Mouse (Mus musculus): ENCODE data around the gene Tia1. TPM values are rescaled to one million over a fixed set of nuclear protein-coding genes. Genes with fewer than 3 reads are reported as not detected.
A peak's percentile ranks its signal among the peaks of the same experiment; 100 is the strongest.
"Not testable (repeated sequence)": the region's sequence is repeated elsewhere in the genome, so short reads cannot be mapped to it uniquely, and the experiment has no call there.

Gene Tia1
- polyA plus RNA-seq, 1 experiment from 2014 or later: 292 TPM

GRCm38 (mm10) chr6:86380112-86380511 lies 23.9 kb upstream of the Tia1 start:
- not testable (repeated sequence) for H3K4me1 ChIP-seq (replicated peaks; ENCODE audit: control insufficient read depth, insufficient read depth, low read length); H3K9ac ChIP-seq (ENCODE audit: low read depth, low read length); H3K9me3 ChIP-seq (ENCODE audit: control insufficient read depth, low read length); ATAC-seq (ENCODE audit: low FRiP score); DNase-seq (ENCODE audit: low spot score); H3K4me2 ChIP-seq (replicated peaks; ENCODE audit: low read depth, low read length); H3K27me3 ChIP-seq (ENCODE audit: control insufficient read depth, insufficient read depth, low read length); H3K27ac ChIP-seq (ENCODE audit: low read depth, low read length); H3K36me3 ChIP-seq (ENCODE audit: control insufficient read depth, insufficient read depth, low read length); H3K4me3 ChIP-seq (ENCODE audit: low read depth, low read length)
- 74% methylated on average over 6 of the region's 8 CpGs for WGBS

GRCm38 (mm10) chr6:86382551-86382950 lies 21.5 kb upstream of the Tia1 start:
- H3K27ac ChIP-seq (ENCODE audit: low read depth, low read length): no peak overlapping the region
- H3K4me3 ChIP-seq (ENCODE audit: low read depth, low read length): no peak overlapping the region
- no peaks in the 10 kb centered on the region for H3K4me1 ChIP-seq (replicated peaks; ENCODE audit: control insufficient read depth, insufficient read depth, low read length)
- H3K9me3 ChIP-seq (ENCODE audit: control insufficient read depth, low read length): no peaks in the 10 kb centered on the region
- no peak overlapping the region for H3K9ac ChIP-seq (ENCODE audit: low read depth, low read length)
- no peak for DNase-seq (ENCODE audit: low spot score)
- no peaks in the 10 kb centered on the region for H3K27me3 ChIP-seq (ENCODE audit: control insufficient read depth, insufficient read depth, low read length)
- H3K4me2 ChIP-seq (replicated peaks; ENCODE audit: low read depth, low read length): no peak overlapping the region
- no peak for ATAC-seq (ENCODE audit: low FRiP score)
- H3K36me3 ChIP-seq (ENCODE audit: control insufficient read depth, insufficient read depth, low read length): peaks cover 6% of the 10 kb centered on the region; the same call in 1 of the 2 replicates

- no peak for DNase-seq (ENCODE audit: low spot score)
- no peak overlapping the region for H3K27ac ChIP-seq (ENCODE audit: low read depth, low read length)
- H3K4me3 ChIP-seq (ENCODE audit: low read depth, low read length): no peak overlapping the region
- no peak overlapping the region for H3K9ac ChIP-seq (ENCODE audit: low read depth, low read length)
- WGBS: 48% methylated on average over 16 of the region's 16 CpGs
- no peaks in the 10 kb centered on the region for H3K4me1 ChIP-seq (replicated peaks; ENCODE audit: control insufficient read depth, insufficient read depth, low read length)
- H3K27me3 ChIP-seq (ENCODE audit: control insufficient read depth, insufficient read depth, low read length): no peaks in the 10 kb centered on the region
- no peaks in the 10 kb centered on the region for H3K9me3 ChIP-seq (ENCODE audit: control insufficient read depth, low read length)
- no peak overlapping the region for H3K4me2 ChIP-seq (replicated peaks; ENCODE audit: low read depth, low read length)
- ATAC-seq (ENCODE audit: low FRiP score): no peak
- H3K36me3 ChIP-seq (ENCODE audit: control insufficient read depth, insufficient read depth, low read length): 0 out of 2 replicates have a peak, but pooled peaks cover 6% of the 10 kb centered on the region
Measured at GRCm38 (mm10) chr6:86383370-86383769, 20.6 kb upstream of the Tia1 start.

- Histone ChIP-seq H3K36me3 (ENCODE audit: control insufficient read depth, insufficient read depth, low read length) (0 out of 2 replicates have a peak, but pooled peaks cover 4% of the 10 kb centered on the region), H3K9ac (ENCODE audit: low read depth, low read length) (no peak overlapping the region), H3K9me3 (ENCODE audit: control insufficient read depth, low read length) (no peaks in the 10 kb centered on the region), H3K4me1 (replicated peaks; ENCODE audit: control insufficient read depth, insufficient read depth, low read length) (no peaks in the 10 kb centered on the region), H3K4me3 (ENCODE audit: low read depth, low read length) (no peak overlapping the region), H3K27ac (ENCODE audit: low read depth, low read length) (no peak overlapping the region), H3K4me2 (replicated peaks; ENCODE audit: low read depth, low read length) (no peak overlapping the region), H3K27me3 (ENCODE audit: control insufficient read depth, insufficient read depth, low read length) (no peaks in the 10 kb centered on the region)
- DNase-seq (ENCODE audit: low spot score) (no peak), ATAC-seq (ENCODE audit: low FRiP score) (no peak)
- 80% methylated on average over 4 of the region's 4 CpGs for WGBS
Measured at GRCm38 (mm10) chr6:86384692-86385091, 19.3 kb upstream of the Tia1 start.

- Histone ChIP-seq H3K36me3 (ENCODE audit: control insufficient read depth, insufficient read depth, low read length) (peaks cover 7% of the 10 kb centered on the region; the same call in 1 of the 2 replicates), H3K4me1 (replicated peaks; ENCODE audit: control insufficient read depth, insufficient read depth, low read length) (no peaks in the 10 kb centered on the region), H3K4me2 (replicated peaks; ENCODE audit: low read depth, low read length) (no peak overlapping the region), H3K27ac (ENCODE audit: low read depth, low read length) (no peak overlapping the region), H3K4me3 (ENCODE audit: low read depth, low read length) (no peak overlapping the region), H3K9ac (ENCODE audit: low read depth, low read length) (no peak overlapping the region), H3K27me3 (ENCODE audit: control insufficient read depth, insufficient read depth, low read length) (no peaks in the 10 kb centered on the region), H3K9me3 (ENCODE audit: control insufficient read depth, low read length) (no peaks in the 10 kb centered on the region)
- 84% methylated on average over 5 of the region's 5 CpGs for whole genome bisulfite sequencing
- DNase-seq (ENCODE audit: low spot score) (no peak), ATAC-seq (ENCODE audit: low FRiP score) (no peak)
Measured at GRCm38 (mm10) chr6:86385362-86386104, 18.5 kb upstream of the Tia1 start.

- 88% methylated on average over 12 of the region's 12 CpGs for WGBS
- no peak overlapping the region for H3K9ac ChIP-seq (ENCODE audit: low read depth, low read length)
Measured at GRCm38 (mm10) chr6:86387313-86387712, 16.7 kb upstream of the Tia1 start.

GRCm38 (mm10) chr6:86388461-86388860 lies 15.6 kb upstream of the Tia1 start:
- Histone ChIP-seq H3K9me3 (ENCODE audit: control insufficient read depth, low read length) (no peaks in the 10 kb centered on the region), H3K9ac (ENCODE audit: low read depth, low read length) (no peak overlapping the region), H3K27me3 (ENCODE audit: control insufficient read depth, insufficient read depth, low read length) (no peaks in the 10 kb centered on the region), H3K27ac (ENCODE audit: low read depth, low read length) (no peak overlapping the region), H3K4me3 (ENCODE audit: low read depth, low read length) (no peak overlapping the region), H3K36me3 (ENCODE audit: control insufficient read depth, insufficient read depth, low read length) (peaks cover 23% of the 10 kb centered on the region), H3K4me1 (replicated peaks; ENCODE audit: control insufficient read depth, insufficient read depth, low read length) (no peaks in the 10 kb centered on the region), H3K4me2 (replicated peaks; ENCODE audit: low read depth, low read length) (no peak overlapping the region)
- no peak for ATAC-seq (ENCODE audit: low FRiP score)
- DNase-seq (ENCODE audit: low spot score): no peak
- 87% methylated on average over 18 of the region's 18 CpGs for WGBS

More at GRCm38 (mm10) chr6:86387313-86387712, 16.7 kb upstream of the Tia1 start:
- Histone ChIP-seq H3K4me1 (replicated peaks; ENCODE audit: control insufficient read depth, insufficient read depth, low read length) (no peaks in the 10 kb centered on the region), H3K36me3 (ENCODE audit: control insufficient read depth, insufficient read depth, low read length) (peaks cover 23% of the 10 kb centered on the region), H3K27ac (ENCODE audit: low read depth, low read length) (no peak overlapping the region), H3K9me3 (ENCODE audit: control insufficient read depth, low read length) (no peaks in the 10 kb centered on the region), H3K27me3 (ENCODE audit: control insufficient read depth, insufficient read depth, low read length) (no peaks in the 10 kb centered on the region), H3K4me3 (ENCODE audit: low read depth, low read length) (no peak overlapping the region), H3K4me2 (replicated peaks; ENCODE audit: low read depth, low read length) (no peak overlapping the region)
- ATAC-seq (ENCODE audit: low FRiP score) (no peak), DNase-seq (ENCODE audit: low spot score) (no peak)

- H3K9me3 ChIP-seq (ENCODE audit: control insufficient read depth, low read length): no peaks in the 10 kb centered on the region
- peak; percentile 42 for DNase-seq (ENCODE audit: low spot score)
- H3K4me2 ChIP-seq (replicated peaks; ENCODE audit: low read depth, low read length): no peak overlapping the region
- 96% methylated on average over 5 of the region's 5 CpGs for WGBS
- H3K9ac ChIP-seq (ENCODE audit: low read depth, low read length): no peak overlapping the region
- H3K27ac ChIP-seq (ENCODE audit: low read depth, low read length): no peak overlapping the region
- no peak for ATAC-seq (ENCODE audit: low FRiP score)
- peaks cover 8% of the 10 kb centered on the region; the same call in 1 of the 2 replicates for H3K4me1 ChIP-seq (replicated peaks; ENCODE audit: control insufficient read depth, insufficient read depth, low read length)
- H3K4me3 ChIP-seq (ENCODE audit: low read depth, low read length): no peak overlapping the region
- H3K27me3 ChIP-seq (ENCODE audit: control insufficient read depth, insufficient read depth, low read length): no peaks in the 10 kb centered on the region
- H3K36me3 ChIP-seq (ENCODE audit: control insufficient read depth, insufficient read depth, low read length): peaks cover 19% of the 10 kb centered on the region
Measured at GRCm38 (mm10) chr6:86391326-86391725, 12.7 kb upstream of the Tia1 start.

GRCm38 (mm10) chr6:86393187-86393586 lies 10.8 kb upstream of the Tia1 start:
- no peak for ATAC-seq (ENCODE audit: low FRiP score)
- no peak overlapping the region for H3K27ac ChIP-seq (ENCODE audit: low read depth, low read length)
- no peak overlapping the region for H3K4me2 ChIP-seq (replicated peaks; ENCODE audit: low read depth, low read length)
- peaks cover 8% of the 10 kb centered on the region; the same call in 1 of the 2 replicates for H3K4me1 ChIP-seq (replicated peaks; ENCODE audit: control insufficient read depth, insufficient read depth, low read length)
- H3K9me3 ChIP-seq (ENCODE audit: control insufficient read depth, low read length): no peaks in the 10 kb centered on the region
- H3K4me3 ChIP-seq (ENCODE audit: low read depth, low read length): no peak overlapping the region
- peaks cover 19% of the 10 kb centered on the region for H3K36me3 ChIP-seq (ENCODE audit: control insufficient read depth, insufficient read depth, low read length)
- H3K9ac ChIP-seq (ENCODE audit: low read depth, low read length): no peak overlapping the region
- H3K27me3 ChIP-seq (ENCODE audit: control insufficient read depth, insufficient read depth, low read length): no peaks in the 10 kb centered on the region
- 93% methylated on average over 1 of the region's 1 CpGs for WGBS
- no peak for DNase-seq (ENCODE audit: low spot score)

Data from hindbrain, embryonic 11.5 days (tissue).